Mouse (Mus musculus): Measurements from ENCODE around the gene Ccdc32.
"Not testable (repeated sequence)": the region's sequence is repeated elsewhere in the genome, so short reads cannot be mapped to it uniquely, and the experiment has no call there.

Ccdc32 gene

DNA sequence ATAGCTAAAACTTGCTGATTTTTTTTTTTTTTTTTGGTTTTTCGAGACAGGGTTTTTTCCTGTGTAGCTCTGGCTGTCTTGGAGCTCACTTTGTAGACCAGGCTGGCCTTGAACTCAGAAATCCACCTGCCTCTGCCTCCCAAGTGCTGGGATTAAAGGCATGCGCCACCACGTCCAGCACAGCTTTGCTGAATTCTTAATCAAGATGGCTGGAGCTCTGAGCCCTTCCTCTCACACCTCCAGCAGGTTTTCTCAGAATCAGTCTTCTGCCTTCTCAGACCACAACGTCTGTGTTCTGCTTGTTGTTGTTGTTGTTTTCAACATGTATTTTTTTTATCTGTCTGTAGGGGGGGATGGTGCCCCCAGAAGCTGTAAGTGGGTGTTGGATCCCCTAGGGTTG, 12.9 kb downstream of the Ccdc32 start:
- DNase-seq (ENCODE audit: extremely low read depth, insufficient read length, low spot score), result not testable (repeated sequence)

DNA sequence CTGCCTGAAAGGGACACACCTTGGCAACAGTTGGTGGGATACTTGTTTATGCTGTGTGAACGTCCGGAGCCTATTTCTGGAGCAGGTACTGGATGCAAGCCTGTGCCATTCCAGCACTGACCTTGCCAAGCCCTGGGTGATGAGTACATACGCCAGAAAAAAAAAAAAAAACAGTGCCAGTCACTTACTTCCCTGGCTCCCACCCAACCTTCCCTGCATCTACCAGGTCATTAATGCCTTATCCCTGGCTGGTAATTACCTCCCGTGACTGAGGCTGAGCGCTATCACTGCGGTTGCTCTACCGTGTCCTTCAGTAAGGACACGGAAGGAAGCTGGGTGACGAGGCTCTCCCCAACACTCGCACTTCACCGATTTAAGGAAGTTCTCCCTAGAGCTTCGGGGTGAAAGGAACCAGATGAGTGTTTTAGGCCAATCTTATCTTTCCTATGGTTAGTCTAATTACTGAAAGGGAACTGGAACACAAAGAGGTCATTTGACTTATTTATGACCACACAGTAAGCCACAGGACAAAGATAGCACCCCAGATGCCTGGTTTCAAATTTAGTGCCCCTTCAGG, 13.5 kb downstream of the Ccdc32 start:
- DNase-seq (ENCODE audit: extremely low read depth, insufficient read length, low spot score), result no peak

DNA sequence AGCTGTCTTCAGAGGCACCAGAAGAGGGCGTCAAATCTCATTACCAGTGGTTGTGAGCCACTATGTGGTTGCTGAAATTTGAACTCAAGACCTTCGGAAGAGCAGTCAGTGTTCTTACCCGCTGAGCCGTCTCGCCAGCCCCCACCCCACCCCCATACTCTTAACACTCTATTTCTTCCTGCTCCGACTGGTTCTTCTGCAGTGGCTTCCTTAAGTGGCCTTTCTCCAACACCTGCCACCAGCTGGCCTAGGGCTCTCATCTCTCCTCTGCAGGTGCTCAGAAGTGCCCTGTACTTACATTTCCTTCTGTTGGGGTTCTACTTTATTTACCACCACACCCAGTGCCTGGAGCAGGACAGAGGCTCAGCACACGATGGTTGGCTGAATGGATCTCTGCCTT, 14.2 kb downstream of the Ccdc32 start:
- DNase-seq (ENCODE audit: extremely low read depth, insufficient read length, low spot score), result no peak

DNA sequence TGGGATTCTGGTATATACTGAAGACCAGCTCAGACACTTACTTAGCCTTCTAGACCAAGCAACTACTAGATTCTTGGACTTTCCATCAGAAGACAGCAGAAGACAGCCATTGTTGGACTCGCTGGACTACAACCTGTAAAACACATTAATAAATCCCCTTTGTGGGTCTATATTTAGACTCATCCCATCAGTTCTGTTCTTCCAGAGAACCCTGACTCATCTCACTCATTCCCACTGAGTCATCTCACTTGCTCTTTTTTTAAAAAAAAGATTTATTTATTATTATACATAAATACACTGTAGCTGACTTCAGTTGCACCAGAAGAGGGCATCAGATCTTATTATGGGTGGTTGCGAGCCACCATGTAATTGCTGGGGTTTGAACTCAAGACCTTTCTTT, 19.8 kb downstream of the Ccdc32 start:
- peak; percentile 29 for DNase-seq (ENCODE audit: extremely low read depth, insufficient read length, low spot score)

DNA sequence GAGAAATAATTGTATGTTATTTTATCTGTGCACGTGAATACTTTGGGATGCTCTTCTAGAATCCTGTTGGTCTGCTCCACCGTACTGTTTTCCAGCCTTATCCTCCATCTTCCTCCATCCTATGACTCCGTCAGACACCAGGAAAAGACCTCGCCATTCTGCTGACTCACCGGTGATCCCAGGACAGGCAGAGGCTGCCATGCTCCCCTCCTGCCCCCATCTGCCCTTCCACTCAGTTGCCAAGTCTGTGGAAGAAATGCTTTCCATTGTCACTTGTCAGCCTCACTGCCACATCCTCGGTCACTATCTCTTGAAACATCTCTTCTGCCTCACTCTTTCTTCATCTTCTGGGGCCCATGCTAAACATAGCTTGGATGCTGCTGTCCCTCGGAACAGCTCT, 22.3 kb downstream of the Ccdc32 start:
- DNase-seq (ENCODE audit: extremely low read depth, insufficient read length, low spot score), result no peak

DNA sequence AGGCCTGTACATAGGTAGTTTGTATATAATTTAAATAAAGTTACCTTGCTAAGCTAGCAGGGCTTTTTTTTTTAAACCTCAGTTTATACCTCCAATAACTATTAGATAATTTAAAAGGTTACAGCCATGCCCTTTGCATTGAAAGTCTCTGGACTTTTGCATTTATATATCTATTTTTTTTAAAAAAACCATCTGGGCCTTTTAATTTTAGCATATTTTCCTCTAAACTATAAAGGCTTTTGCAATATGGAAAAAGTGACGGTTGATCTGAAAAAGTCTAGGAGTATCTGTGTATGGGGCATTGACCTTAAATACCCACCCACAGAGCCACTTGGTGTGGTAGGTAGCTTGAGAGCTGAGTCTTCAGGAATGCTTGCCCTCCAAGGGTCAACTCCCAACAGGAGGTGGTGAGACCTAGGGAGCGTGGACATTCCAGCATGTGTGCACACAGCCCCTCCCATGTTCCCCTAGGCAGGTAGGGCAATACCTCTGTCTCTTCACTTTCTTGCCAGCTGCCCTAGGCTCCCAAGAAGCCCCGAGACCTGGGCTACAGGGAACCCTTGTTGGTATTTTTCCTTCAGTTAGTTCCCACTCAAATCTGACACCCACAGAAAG, 30.1 kb downstream of the Ccdc32 start:
- DNase-seq (ENCODE audit: extremely low read depth, insufficient read length, low spot score), result no peak

DNA sequence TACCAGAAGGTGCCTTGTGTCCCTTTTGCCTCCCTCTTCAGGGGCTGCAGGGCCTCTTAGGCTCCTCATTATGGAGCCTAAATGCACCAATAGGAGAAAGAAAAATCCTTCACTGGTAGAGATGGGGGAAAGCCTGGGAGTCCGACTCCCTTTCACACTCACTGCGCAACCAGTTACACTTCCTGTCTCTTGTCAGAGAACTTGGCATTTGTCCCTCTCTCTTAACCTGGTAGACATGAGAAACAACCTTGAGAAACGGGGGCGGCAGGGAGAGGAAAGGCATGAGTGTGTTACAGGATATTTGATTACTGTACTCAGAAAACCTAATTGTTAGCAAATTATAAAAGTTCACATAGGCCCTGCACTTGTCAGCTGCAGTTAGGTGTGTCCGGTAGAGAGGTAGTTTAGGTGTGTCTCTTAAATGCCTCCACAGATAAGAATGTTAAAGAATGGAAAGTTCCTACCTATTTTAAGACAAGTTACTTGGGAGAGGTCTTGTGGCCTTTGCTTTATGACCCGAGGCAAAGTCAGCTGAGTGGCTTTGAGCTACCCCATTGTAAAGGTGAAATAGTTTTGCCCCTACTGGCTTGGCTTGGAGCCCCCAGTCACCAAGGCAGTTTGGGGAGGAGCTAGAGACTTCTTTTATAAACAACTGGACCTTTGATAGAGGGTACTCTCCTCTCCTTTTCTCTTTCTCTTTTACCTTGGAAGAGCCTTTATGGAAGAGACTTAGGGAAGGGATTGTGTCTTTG, 30.9 kb downstream of the Ccdc32 start:
- DNase-seq (ENCODE audit: extremely low read depth, insufficient read length, low spot score), result no peak

DNA sequence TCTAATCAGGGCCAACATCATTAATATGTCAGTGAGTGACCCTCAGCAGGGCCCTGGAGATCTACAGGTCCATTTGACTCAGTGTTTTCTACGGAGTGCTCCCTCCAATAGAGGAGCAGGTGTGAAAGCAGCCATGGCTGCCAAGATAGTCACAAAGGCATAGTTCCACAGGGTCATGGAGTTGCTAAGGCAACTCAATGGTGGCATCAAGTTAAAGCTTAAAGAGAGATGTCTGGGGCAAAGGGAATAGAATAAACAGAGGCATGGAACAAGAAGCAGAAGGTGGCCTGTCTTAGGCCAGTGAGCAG, 32.4 kb downstream of the Ccdc32 start:
- no peak for DNase-seq (ENCODE audit: extremely low read depth, insufficient read length, low spot score)

DNA sequence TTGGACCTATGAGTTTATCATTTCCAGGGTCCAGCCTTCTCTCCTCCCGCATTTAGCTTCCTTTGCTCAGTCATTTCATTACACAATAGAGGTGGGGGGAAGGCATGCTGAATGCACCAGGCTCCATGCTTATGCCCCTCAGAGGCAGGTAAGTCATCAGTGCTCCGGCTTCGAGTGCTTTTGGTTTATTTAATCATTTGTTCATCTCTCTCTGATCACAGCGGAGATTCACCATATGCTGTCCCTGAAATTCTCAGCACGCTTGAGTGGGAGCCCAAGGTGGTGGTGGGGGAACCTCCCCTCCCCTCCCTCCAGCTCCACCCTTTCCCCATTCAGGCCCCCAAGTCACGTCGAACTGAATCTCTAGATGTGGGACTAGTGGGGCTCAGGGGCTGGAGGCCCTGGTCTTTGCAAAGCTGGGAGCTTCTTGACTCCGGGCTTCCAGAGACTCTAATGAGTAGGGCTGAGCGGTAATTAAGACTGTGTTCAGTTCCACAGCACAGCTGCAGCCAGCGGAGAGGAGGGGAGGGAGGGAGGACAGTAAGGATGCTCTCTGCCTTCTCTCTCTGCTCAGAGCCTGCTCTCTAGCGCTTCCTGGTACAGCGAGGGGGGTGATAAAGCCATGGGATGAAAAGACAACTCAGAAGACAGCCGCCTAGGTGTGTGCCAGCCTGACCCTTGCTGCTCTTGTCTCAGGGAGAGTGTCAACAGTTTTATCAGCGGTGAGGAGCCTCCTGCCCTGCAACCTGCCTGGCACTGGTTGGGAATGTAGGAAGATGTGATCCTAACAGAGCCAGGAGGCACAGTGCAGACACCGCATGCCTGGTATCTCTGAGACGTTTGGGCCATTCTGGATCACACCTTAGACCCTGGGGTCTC, 33.0 kb downstream of the Ccdc32 start:
- no peak for DNase-seq (ENCODE audit: extremely low read depth, insufficient read length, low spot score)

DNA sequence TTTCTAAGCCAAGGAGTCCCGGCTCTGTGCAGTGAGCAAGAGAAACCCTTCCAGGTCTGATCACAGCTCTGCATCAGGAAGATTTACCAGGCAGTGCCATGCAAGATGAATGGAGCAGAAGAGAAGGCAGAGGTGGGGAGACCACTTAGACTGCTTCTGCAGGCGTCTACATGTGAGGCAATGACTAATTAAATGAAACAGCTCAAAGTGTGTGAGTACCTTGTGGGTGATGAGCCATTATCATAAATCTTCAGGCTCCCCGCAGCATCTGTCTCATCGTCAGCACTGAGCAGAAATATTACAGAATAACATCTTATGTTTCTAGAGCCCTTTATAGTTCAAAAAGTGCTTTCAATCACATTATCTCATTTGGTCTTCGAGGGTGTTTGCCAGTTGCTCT, 33.7 kb downstream of the Ccdc32 start:
- no peak for DNase-seq (ENCODE audit: extremely low read depth, insufficient read length, low spot score)

DNA sequence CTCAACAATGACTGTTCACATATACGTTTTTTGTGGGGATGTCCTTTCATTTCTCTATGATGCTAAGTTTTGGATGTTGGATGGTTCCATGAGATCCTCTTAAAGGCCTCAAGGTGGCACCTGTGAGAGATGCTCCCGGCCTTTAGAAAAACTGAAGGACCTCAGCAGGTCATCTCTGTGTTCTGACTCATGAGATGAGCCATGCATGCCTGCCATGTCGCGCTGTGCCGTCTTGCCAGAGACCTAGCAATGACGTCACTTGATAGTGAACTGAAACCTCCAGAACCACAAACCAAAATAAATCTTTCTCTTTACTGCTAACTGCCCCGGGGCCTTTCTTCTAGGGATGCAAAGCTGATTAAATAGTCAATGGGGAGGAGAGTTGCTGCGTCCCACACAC, 45.4 kb downstream of the Ccdc32 start:
- peak; percentile 39 for DNase-seq (ENCODE audit: extremely low read depth, insufficient read length, low spot score)

DNA sequence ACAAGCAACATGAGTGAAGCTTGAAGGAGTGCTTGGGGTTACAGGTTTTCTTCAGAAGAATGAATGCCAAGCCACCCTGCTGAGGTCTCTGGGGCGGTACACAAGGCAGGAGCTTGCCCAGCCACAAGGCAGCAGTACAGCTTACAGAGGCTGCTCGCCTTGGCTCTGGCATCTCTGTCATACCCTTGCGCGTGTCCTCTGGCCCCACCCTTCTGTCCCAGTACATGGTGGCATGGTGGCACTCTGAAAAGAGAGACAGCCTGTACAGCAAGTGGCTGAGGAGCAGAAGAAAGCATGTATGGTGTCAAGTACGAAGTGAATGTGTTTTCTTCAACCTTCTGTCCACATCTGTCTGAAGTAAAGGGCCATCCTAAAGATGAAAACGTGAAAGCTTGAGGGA, 48.4 kb downstream of the Ccdc32 start:
- no peak for DNase-seq (ENCODE audit: extremely low read depth, insufficient read length, low spot score)

DNA sequence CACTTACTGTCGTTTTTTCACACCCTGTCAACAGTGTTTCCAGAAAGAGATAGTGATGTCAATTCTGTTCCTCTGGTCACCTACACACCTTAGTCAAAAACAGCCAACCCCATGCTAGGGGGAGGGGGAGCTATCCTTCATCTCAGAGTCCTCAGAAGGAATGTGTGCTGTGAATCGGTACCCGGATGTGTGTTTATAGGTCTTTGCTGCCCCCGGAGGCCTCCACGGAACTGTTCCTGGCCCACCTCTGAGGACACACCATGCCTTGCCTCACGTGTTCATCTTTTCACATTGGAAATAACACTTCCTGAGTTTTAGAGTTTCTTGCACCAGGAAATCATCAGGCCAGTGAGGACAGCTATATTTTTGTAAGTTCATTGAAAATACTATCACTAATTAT, 51.1 kb downstream of the Ccdc32 start:
- DNase-seq (ENCODE audit: extremely low read depth, insufficient read length, low spot score), result no peak

DNA sequence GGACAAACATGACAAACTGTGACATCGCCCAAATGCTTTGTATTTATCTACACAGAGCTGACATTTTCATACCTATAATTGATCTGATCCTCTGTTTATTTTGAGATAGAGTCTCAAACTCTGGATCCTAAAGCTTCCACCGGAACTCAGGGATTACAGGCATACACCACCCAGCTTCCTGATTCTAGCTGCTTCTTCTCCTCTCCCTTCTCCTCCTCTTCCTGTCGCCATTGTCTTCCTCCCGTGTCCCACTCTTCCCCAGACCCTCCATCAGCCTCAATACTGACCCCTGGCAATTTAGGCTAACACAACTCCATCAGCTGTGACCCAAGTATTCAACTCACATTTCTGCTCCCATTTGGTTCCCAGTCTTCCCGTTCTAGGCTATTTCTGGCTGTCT, 52.3 kb downstream of the Ccdc32 start:
- no peak for DNase-seq (ENCODE audit: extremely low read depth, insufficient read length, low spot score)

DNA sequence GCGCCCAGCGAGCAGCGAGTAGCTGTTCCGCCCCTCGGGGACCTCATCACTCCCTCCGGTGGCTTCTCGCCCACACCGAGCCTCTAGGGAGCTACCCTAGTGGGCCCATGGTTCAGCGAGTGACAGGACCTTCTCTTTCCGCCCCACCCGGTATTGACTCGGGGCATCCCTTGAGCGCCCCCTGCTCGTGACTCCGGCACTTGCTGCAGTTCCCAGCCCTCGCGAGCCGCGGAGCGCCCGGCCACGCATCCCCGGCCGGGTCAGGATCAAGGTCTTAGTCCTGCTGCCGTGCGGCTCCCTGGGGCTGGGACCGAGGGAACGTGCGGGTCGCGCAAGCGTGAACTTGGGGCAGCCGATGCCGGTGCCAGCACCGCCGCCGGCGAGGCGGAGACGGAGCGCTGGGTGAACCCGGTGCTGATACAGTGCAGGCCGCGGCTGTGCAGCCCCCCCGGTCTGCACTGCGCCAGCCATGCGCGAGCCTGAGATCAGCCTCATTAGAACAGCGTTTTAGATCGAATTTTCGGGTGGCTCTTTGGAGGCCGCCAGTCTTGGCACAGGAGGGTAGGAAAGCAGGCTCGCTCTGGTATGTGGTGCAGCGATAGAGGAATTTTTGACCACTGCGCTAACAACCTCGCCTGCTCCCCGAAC, 52.8 kb downstream of the Ccdc32 start:
- no peak for DNase-seq (ENCODE audit: extremely low read depth, insufficient read length, low spot score)

DNA sequence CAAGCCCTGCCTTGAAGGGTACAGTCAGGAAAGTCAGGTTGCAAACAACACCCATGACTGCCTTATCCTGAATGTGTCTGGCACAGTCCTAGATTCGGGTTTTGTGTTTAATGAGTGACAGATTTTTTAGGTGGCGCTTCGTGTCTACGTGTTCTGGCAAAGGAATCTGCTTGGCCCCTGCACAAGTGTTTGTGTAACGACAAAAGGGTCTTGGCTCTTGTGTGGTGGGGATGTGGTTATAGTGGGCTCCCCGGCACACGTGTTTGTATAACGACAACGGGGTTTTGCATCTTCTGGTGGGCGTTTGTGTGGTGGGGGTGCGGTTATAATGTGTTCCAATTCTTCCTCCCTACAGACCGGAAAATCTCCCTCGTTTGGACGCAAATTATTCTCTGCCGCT, 53.3 kb downstream of the Ccdc32 start:
- DNase-seq (ENCODE audit: extremely low read depth, insufficient read length, low spot score), result no peak

DNA sequence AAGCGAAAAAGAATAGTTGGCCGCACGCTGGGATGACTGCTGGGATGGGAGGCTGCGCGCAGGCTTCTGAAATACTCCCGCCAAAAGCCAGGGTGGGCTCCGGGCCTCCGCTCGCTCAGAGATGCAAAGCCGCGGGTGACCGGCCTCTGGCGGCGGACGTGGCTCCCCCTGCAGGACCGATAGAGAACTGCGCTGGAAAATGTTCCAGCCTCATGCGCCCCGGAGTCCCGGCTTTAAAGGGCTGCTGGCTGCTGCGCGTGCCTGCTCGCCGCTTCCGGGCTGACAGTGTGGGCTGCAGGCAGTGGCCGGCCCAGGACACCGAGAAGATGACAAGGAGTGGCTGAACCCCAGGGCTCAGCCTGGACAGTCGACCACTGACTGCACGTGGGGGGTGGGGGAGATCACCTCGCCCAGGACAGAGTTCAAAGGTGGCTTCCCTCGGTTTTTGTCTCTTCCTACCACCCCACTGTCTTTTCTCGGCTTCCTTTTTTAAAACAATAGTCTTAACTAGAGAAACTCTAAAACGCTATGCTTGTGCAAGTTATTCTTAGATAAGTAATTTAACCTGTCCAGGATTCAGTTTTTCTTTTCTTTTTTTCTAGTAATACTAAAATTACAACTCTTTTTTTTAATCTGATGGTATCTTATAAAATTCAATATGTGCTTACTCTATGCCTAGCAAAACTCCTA, 56.4 kb downstream of the Ccdc32 start:
- peak; percentile 85 for DNase-seq (ENCODE audit: extremely low read depth, insufficient read length, low spot score)

DNA sequence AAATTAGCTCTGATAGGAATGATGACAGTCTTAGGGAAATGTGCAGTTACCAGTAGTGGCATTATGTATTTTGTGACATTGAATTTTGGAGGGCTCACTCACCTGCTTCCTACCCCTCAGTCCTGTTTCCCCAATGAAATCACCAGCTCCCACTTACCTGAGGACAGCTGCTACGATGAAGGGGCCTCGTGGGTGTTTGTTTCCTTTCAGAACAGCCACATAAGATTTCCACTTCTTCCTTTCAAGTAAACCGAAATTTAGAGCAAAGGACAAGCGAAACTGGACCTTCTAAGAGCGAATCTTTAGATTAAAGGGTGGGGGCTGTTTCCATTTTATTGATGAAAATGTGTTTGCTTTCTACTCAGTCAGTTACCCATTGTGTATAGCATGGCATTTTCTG, 57.1 kb downstream of the Ccdc32 start:
- DNase-seq (ENCODE audit: extremely low read depth, insufficient read length, low spot score), result no peak

DNA sequence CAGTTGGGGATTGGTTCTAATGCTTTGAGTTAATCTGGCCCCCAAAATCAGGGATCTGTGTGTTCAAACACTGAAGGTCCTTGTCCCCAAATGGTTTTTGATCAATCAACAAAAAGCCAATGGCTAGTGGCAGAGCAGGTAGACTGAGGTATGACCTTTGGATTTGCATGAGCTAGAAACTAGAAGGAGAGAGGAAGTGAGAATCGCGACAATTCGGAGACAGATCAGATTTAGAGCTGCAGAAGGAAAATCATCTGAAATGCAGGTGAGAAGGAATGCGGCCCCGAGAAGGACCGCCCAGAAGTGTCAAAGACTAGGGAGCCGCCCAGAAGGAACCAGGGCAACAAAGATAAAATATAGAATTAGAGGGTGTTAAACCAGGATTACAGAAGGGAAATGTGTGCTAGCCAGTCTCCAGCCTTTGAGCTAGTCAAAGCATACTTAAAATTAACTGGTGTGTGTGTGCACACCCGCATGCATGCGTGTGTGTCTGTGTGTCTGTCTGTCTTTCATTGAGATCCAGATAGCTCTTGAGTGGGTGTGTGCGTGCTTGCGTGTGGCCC, 59.5 kb downstream of the Ccdc32 start:
- DNase-seq (ENCODE audit: extremely low read depth, insufficient read length, low spot score), result no peak

All from 3134 (cell line).